Mouse (Mus musculus): ENCODE results near the gene Ipo8. TPM values are rescaled to one million over a fixed set of nuclear protein-coding genes. Genes with fewer than 3 reads are reported as not detected.

Gene Ipo8
- polyA plus RNA-seq, 1 experiment from 2014 or later, result 14.3 TPM

GRCm38 (mm10) chr6:148734012-148734411 lies 97.3 kb downstream of the Ipo8 start:
- Histone ChIP-seq H3K9me3 (ENCODE audit: control insufficient read depth, low read length) (no peaks in the 10 kb centered on the region), H3K36me3 (ENCODE audit: control insufficient read depth, insufficient read depth, low read length) (no peaks in the 10 kb centered on the region), H3K9ac (ENCODE audit: low read depth, low read length) (no peak overlapping the region), H3K4me1 (ENCODE audit: control insufficient read depth, insufficient read depth, low read depth, low read length) (no peaks in the 10 kb centered on the region), H3K27me3 (replicated peaks; ENCODE audit: control insufficient read depth, insufficient read depth, low read length) (no peaks in the 10 kb centered on the region), H3K27ac (ENCODE audit: low read depth, low read length) (no peak overlapping the region), H3K4me2 (ENCODE audit: low read length) (no peak overlapping the region), H3K4me3 (ENCODE audit: low read length) (no peak overlapping the region)
- WGBS, result 95% methylated on average over 20 of the region's 20 CpGs
- ATAC-seq, result no peak

GRCm38 (mm10) chr6:148732920-148733319 lies 98.3 kb downstream of the Ipo8 start:
- 91% methylated on average over 1 of the region's 1 CpGs for WGBS
- H3K4me3 ChIP-seq (ENCODE audit: low read length), result no peak overlapping the region
- H3K9me3 ChIP-seq (ENCODE audit: control insufficient read depth, low read length), result no peaks in the 10 kb centered on the region
- no peak overlapping the region for H3K4me2 ChIP-seq (ENCODE audit: low read length)
- peaks cover 2% of the 10 kb centered on the region; the same call in 1 of the 2 replicates for H3K4me1 ChIP-seq (ENCODE audit: control insufficient read depth, insufficient read depth, low read depth, low read length)
- H3K9ac ChIP-seq (ENCODE audit: low read depth, low read length), result no peak overlapping the region
- no peaks in the 10 kb centered on the region for H3K27me3 ChIP-seq (replicated peaks; ENCODE audit: control insufficient read depth, insufficient read depth, low read length)
- no peak overlapping the region for H3K27ac ChIP-seq (ENCODE audit: low read depth, low read length)
- H3K36me3 ChIP-seq (ENCODE audit: control insufficient read depth, insufficient read depth, low read length), result no peaks in the 10 kb centered on the region
- no peak for ATAC-seq

- no peak for ATAC-seq
- Histone ChIP-seq H3K9ac (ENCODE audit: low read depth, low read length) (no peak overlapping the region), H3K4me2 (ENCODE audit: low read length) (no peak overlapping the region), H3K27ac (ENCODE audit: low read depth, low read length) (no peak overlapping the region; the same call in 1 of the 2 replicates), H3K36me3 (ENCODE audit: control insufficient read depth, insufficient read depth, low read length) (no peaks in the 10 kb centered on the region), H3K4me3 (ENCODE audit: low read length) (no peak overlapping the region), H3K9me3 (ENCODE audit: control insufficient read depth, low read length) (no peaks in the 10 kb centered on the region), H3K27me3 (replicated peaks; ENCODE audit: control insufficient read depth, insufficient read depth, low read length) (no peaks in the 10 kb centered on the region), H3K4me1 (ENCODE audit: control insufficient read depth, insufficient read depth, low read depth, low read length) (peaks cover 2% of the 10 kb centered on the region; the same call in 1 of the 2 replicates)
- WGBS, result 54% methylated on average over 3 of the region's 3 CpGs
Observed at GRCm38 (mm10) chr6:148728571-148728970, 102.7 kb downstream of the Ipo8 start.

- Histone ChIP-seq H3K9me3 (ENCODE audit: control insufficient read depth, low read length) (no peaks in the 10 kb centered on the region), H3K9ac (ENCODE audit: low read depth, low read length) (no peak overlapping the region), H3K4me1 (ENCODE audit: control insufficient read depth, insufficient read depth, low read depth, low read length) (peaks cover 2% of the 10 kb centered on the region; the same call in 1 of the 2 replicates), H3K4me2 (ENCODE audit: low read length) (no peak overlapping the region), H3K27me3 (replicated peaks; ENCODE audit: control insufficient read depth, insufficient read depth, low read length) (no peaks in the 10 kb centered on the region), H3K27ac (ENCODE audit: low read depth, low read length) (no peak overlapping the region), H3K4me3 (ENCODE audit: low read length) (no peak overlapping the region), H3K36me3 (ENCODE audit: control insufficient read depth, insufficient read depth, low read length) (no peaks in the 10 kb centered on the region)
- ATAC-seq, result peak; percentile 60; the same call in 1 of the 2 replicates
- WGBS, result 49% methylated on average over 6 of the region's 6 CpGs
Observed at GRCm38 (mm10) chr6:148727871-148728524, 103.3 kb downstream of the Ipo8 start.

- Histone ChIP-seq H3K27ac (ENCODE audit: low read depth, low read length) (no peak overlapping the region), H3K36me3 (ENCODE audit: control insufficient read depth, insufficient read depth, low read length) (no peaks in the 10 kb centered on the region), H3K9me3 (ENCODE audit: control insufficient read depth, low read length) (no peaks in the 10 kb centered on the region), H3K9ac (ENCODE audit: low read depth, low read length) (no peak overlapping the region), H3K27me3 (replicated peaks; ENCODE audit: control insufficient read depth, insufficient read depth, low read length) (no peaks in the 10 kb centered on the region), H3K4me2 (ENCODE audit: low read length) (no peak overlapping the region), H3K4me3 (ENCODE audit: low read length) (no peak overlapping the region), H3K4me1 (ENCODE audit: control insufficient read depth, insufficient read depth, low read depth, low read length) (peaks cover 2% of the 10 kb centered on the region; the same call in 1 of the 2 replicates)
- peak; percentile 54 for ATAC-seq
- WGBS, result 48% methylated on average over 3 of the region's 3 CpGs
Observed at GRCm38 (mm10) chr6:148724453-148724852, 106.8 kb downstream of the Ipo8 start.

Other genes with a start within 250 kb of the Ipo8 start
- 9.6 and 10.3 TPM in 2 replicates for gene Caprin2, start 64.8 kb upstream of the Ipo8 start, polyA plus RNA-seq (2015; fragmentation: Nextera tagmentation; extraction: Ambion mirVana)
- 31.2 and 38.7 TPM in 2 replicates for gene Sinhcaf, start 115.0 kb upstream of the Ipo8 start, polyA plus RNA-seq (2015; fragmentation: Nextera tagmentation; extraction: Ambion mirVana)